17 mouse cellular contexts compared by ENCODE assay signal in genomic region chr9:62694054-62694453, GRCm38 (mm10). TPM values are rescaled to one million over a fixed set of nuclear protein-coding genes. Genes with fewer than 3 reads are reported as not detected.
DNase-seq lines count a peak whose midpoint lies in the region; ATAC-seq lines count a peak whose summit lies in the region.
"Had no signal": no experiment of that assay in that cellular context is flagged by ENCODE, and none has a peak within 500 bp of the region (broad histone marks: within the 10 kb centered on the region; RNA-seq: fewer than 3 reads in every experiment).

No protein-coding gene starts in this region.

- ATAC-seq in megakaryocyte-erythroid progenitor cell, adult 5-6 weeks (replicated peaks; ENCODE audit: low FRiP score, low TSS enrichment, poor library complexity, severe bottlenecking), result no peak
- ATAC-seq: inflammation-experienced regulatory T-cells, adult 6 months; lung, postnatal 0 days had no signal

- peak; percentile 15 for DNase-seq in lung, postnatal 36 days
- no peak for DNase-seq in lung, postnatal 25 days (ENCODE audit: low spot score)
- peak; percentile 47 to 67 for DNase-seq in gastrocnemius, adult 8-10 months (ENCODE audit: low spot score in 2 of 2)
- peak; percentile 38 for DNase-seq in heart, adult 8-10 months (ENCODE audit: low spot score)
- DNase-seq in ovary, postnatal 36 days (ENCODE audit: low spot score), result peak; percentile 23
- DNase-seq in kidney, adult 9 months, result no peak
- DNase-seq: cerebellum, adult 11 months; cerebellum, postnatal 36 days; kidney, adult 8-10 months; retina, postnatal 1 day; right cerebral cortex, postnatal 4 days had no signal

RNA-seq across cellular contexts. Expression of gene Itga11, which starts 16.4 kb away (rescaled TPM):
- total RNA-seq in gastrocnemius, adult 8-10 months (2022), result 1 to 10 TPM; 1.5 to 2.7 (median 2.4) TPM
- 1 to 10 TPM; 1.3 to 1.4 (median 1.4) TPM for total RNA-seq in heart, adult 8-10 months (2022)
- not detected in 2 replicates for total RNA-seq in megakaryocyte-erythroid progenitor cell, adult 5-6 weeks (2014; fragmentation: Nextera tagmentation)
- not detected in 2 replicates for total RNA-seq in megakaryocyte-erythroid progenitor cell, adult 5-6 weeks (2017)
- total RNA-seq: G1E; granulocyte monocyte progenitor cell, adult 5-6 weeks; monocyte, adult 5-6 weeks had no signal

Comparison
In these comparisons a context has a peak if more than half of its experiments do, and no peak if none do; other contexts are left out.
1. DNase-seq: peak in lung, postnatal 36 days (single experiment), gastrocnemius, adult 8-10 months (2 of 2), heart, adult 8-10 months (single experiment) and ovary, postnatal 36 days (single experiment); none in lung, postnatal 25 days (single experiment) and kidney, adult 9 months (single experiment).